In the genomic region with DNA sequence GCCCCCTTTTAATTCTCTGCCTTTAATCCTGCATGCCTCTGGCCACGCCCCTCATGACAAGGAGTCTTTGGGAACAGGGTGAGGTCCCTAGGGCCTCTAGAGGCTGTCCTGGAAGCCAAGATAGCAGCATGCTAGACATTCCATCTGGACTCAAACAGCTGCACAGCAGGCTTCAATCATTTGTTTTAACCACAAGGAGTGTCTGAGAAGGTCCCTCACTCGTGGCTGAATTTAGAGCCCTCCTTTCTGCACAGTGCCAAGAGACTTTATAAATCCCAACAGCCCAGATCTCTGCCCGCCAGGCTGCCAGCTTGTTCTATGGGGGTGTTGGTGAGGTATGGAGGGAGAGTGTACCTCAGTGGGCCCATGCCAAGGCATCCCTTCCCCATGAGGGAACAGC, we compare ENCODE assay signal across 8 mouse cellular contexts.
DNase-seq lines count a peak whose midpoint lies in the region; ATAC-seq lines count a peak whose summit lies in the region.

No protein-coding gene starts in this region.

- no peak for ATAC-seq in heart, embryonic 14.5 days (ENCODE audit: insufficient number of reproducible peaks, insufficient read depth, low FRiP score, low read depth)
- peak; percentile 53; the same call in 1 of the 2 replicates for ATAC-seq in liver, embryonic 12.5 days
- no peak for ATAC-seq in midbrain, embryonic 11.5 days (ENCODE audit: low FRiP score)
- no peak for ATAC-seq in forebrain, embryonic 15.5 days (replicated peaks)

- DNase-seq in 3134 (ENCODE audit: extremely low read depth, insufficient read length, low spot score) (peak; percentile 68), R1 (ENCODE audit: low read depth, low spot score) (peak; percentile 59)
- no peak for DNase-seq in urinary bladder, postnatal 14 days (ENCODE audit: low spot score)
- no peak for DNase-seq in midbrain, embryonic 11.5 days (ENCODE audit: low spot score, missing footprints)
- DNase-seq in thymus, adult 18-20 months, result no peak

- H3K9ac ChIP-seq in heart, embryonic 14.5 days (ENCODE audit: low read length), result no peak overlapping the region
- H3K9ac ChIP-seq in liver, embryonic 12.5 days, result no peak overlapping the region
- no peak overlapping the region for H3K9ac ChIP-seq in midbrain, embryonic 11.5 days (ENCODE audit: low read length)
- no peak overlapping the region for H3K9ac ChIP-seq in forebrain, embryonic 15.5 days (replicated peaks)

- peaks cover 6 to 7% of the 10 kb centered on the region in 2 experiments for H3K4me1 ChIP-seq in heart, embryonic 14.5 days (ENCODE audit: control insufficient read depth in 2 of 2, insufficient read depth in 2 of 2, low read length in 2 of 2)
- peaks cover 11% of the 10 kb centered on the region for H3K4me1 ChIP-seq in liver, embryonic 12.5 days
- H3K4me1 ChIP-seq in midbrain, embryonic 11.5 days (ENCODE audit: control insufficient read depth, insufficient read depth, low read length), result no peaks in the 10 kb centered on the region
- H3K4me1 ChIP-seq in forebrain, embryonic 15.5 days, result no peaks in the 10 kb centered on the region

- H3K4me3 ChIP-seq in heart, embryonic 14.5 days (ENCODE audit: control insufficient read depth in 1 of 2, insufficient read depth in 1 of 2, low read depth in 1 of 2, low read length in 2 of 2), result no peak overlapping the region
- H3K4me3 ChIP-seq in liver, embryonic 12.5 days, result no peak overlapping the region
- no peak overlapping the region for H3K4me3 ChIP-seq in midbrain, embryonic 11.5 days (ENCODE audit: low read depth, low read length)
- no peak overlapping the region for H3K4me3 ChIP-seq in forebrain, embryonic 15.5 days

- no peaks in the 10 kb centered on the region for H3K27me3 ChIP-seq in heart, embryonic 14.5 days (ENCODE audit: control insufficient read depth, insufficient read depth, low read length)
- no peaks in the 10 kb centered on the region for H3K27me3 ChIP-seq in liver, embryonic 12.5 days (replicated peaks)
- H3K27me3 ChIP-seq in midbrain, embryonic 11.5 days (ENCODE audit: control insufficient read depth, insufficient read depth, low read length), result no peaks in the 10 kb centered on the region
- no peaks in the 10 kb centered on the region for H3K27me3 ChIP-seq in forebrain, embryonic 15.5 days

- H3K27ac ChIP-seq in heart, embryonic 14.5 days (replicated peaks in 1 of 2; ENCODE audit: control insufficient read depth in 1 of 2, insufficient read depth in 1 of 2, low read depth in 2 of 2, low read length in 2 of 2), result peak overlapping the region in 1 of 2 experiments; percentile 41; a peak in 2 of 4 replicates
- no peak overlapping the region for H3K27ac ChIP-seq in liver, embryonic 12.5 days
- H3K27ac ChIP-seq in midbrain, embryonic 11.5 days (ENCODE audit: low read depth, low read length), result no peak overlapping the region
- no peak overlapping the region for H3K27ac ChIP-seq in forebrain, embryonic 15.5 days (replicated peaks)

- H3K4me2 ChIP-seq in heart, embryonic 14.5 days (ENCODE audit: low read length), result 0 out of 2 replicates have a peak overlapping the region, but pooled peaks have one; percentile 4
- no peak overlapping the region for H3K4me2 ChIP-seq in liver, embryonic 12.5 days
- H3K4me2 ChIP-seq in midbrain, embryonic 11.5 days, result no peak overlapping the region
- H3K4me2 ChIP-seq in forebrain, embryonic 15.5 days (replicated peaks), result no peak overlapping the region

- H3K9me3 ChIP-seq in heart, embryonic 14.5 days (ENCODE audit: control insufficient read depth, low read length), result no peaks in the 10 kb centered on the region
- no peaks in the 10 kb centered on the region for H3K9me3 ChIP-seq in liver, embryonic 12.5 days (replicated peaks)
- H3K9me3 ChIP-seq in midbrain, embryonic 11.5 days (ENCODE audit: control insufficient read depth, low read length), result no peaks in the 10 kb centered on the region
- H3K9me3 ChIP-seq in forebrain, embryonic 15.5 days, result no peaks in the 10 kb centered on the region

- H3K36me3 ChIP-seq in heart, embryonic 14.5 days (ENCODE audit: control insufficient read depth, insufficient read depth, low read length), result no peaks in the 10 kb centered on the region
- no peaks in the 10 kb centered on the region for H3K36me3 ChIP-seq in liver, embryonic 12.5 days
- H3K36me3 ChIP-seq in midbrain, embryonic 11.5 days (ENCODE audit: control insufficient read depth, insufficient read depth, low read length), result no peaks in the 10 kb centered on the region
- no peaks in the 10 kb centered on the region for H3K36me3 ChIP-seq in forebrain, embryonic 15.5 days

- WGBS in heart, embryonic 14.5 days, result 23% methylated on average over 3 of the region's 3 CpGs
- 34% methylated on average over 3 of the region's 3 CpGs for WGBS in liver, embryonic 12.5 days (ENCODE audit: insufficient replicate concordance)
- WGBS in midbrain, embryonic 11.5 days, result 32% methylated on average over 3 of the region's 3 CpGs
- WGBS in forebrain, embryonic 15.5 days, result 41% methylated on average over 3 of the region's 3 CpGs

Comparison
In these comparisons a context has a peak if more than half of its experiments do, and no peak if none do; other contexts are left out.
1. DNase-seq: peak in 3134 (single experiment) and R1 (single experiment); none in urinary bladder, postnatal 14 days (single experiment), midbrain, embryonic 11.5 days (single experiment) and thymus, adult 18-20 months (0 of 2).